ENCODE assay signal across 9 mouse cellular contexts in the genomic region with DNA sequence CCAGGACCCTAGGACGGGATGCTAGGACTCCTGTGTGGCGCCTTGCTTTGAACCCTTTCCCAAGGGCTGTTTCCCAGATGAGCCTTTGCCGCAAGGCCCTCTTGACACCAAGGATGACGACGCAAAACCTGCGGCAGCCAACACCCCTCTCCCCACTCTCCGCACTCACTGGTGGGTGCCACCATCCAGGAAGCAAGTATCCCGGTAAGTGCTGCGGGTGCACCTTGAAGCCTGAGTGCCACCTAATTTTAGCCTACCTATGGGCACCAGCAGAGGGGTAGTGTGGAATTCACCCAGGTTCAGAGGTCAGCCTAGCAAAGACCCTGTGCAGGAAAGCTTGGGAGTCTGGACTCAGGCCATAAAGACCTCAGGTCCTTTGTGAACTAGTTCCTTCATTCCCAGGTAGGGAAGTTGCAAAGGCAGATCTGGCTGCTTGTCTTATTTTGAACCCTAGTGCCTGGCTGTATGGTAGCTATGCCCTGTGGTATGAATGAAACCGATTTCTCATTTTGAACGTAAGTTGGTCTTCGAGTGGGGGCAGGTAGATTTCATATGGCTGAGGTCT. TPM values are rescaled to one million over a fixed set of nuclear protein-coding genes. Genes with fewer than 3 reads are reported as not detected.
DNase-seq lines count a peak whose midpoint lies in the region; ATAC-seq and TF ChIP-seq lines count a peak whose summit lies in the region.
"Had no signal": no experiment of that assay in that cellular context is flagged by ENCODE, and none has a peak within 500 bp of the region (broad histone marks: within the 10 kb centered on the region; RNA-seq: fewer than 3 reads in every experiment).

No protein-coding gene starts in this region.

- H3K4me3 ChIP-seq in liver, embryonic 11.5 days (ENCODE audit: low read depth, low read length): peak overlapping the region; percentile 43
- H3K4me3 ChIP-seq in embryonic facial prominence, embryonic 13.5 days: peak overlapping the region; percentile 40
- peak overlapping the region; percentile 42 for H3K4me3 ChIP-seq in limb, embryonic 12.5 days (replicated peaks)
- peak overlapping the region; percentile 58 for H3K4me3 ChIP-seq in olfactory bulb, adult 2 months (ENCODE audit: insufficient read depth, low read depth, low read length)

- WGBS in liver, embryonic 11.5 days: 27% methylated on average over 12 of the region's 12 CpGs
- WGBS in embryonic facial prominence, embryonic 13.5 days: 29% methylated on average over 12 of the region's 12 CpGs
- WGBS in limb, embryonic 12.5 days: 25% methylated on average over 12 of the region's 12 CpGs
- WGBS in olfactory bulb, adult 2 months: 18% methylated on average over 12 of the region's 12 CpGs

- ATAC-seq in liver, embryonic 11.5 days (replicated peaks; ENCODE audit: low FRiP score): peak; percentile 22; the same call in 1 of the 2 replicates
- no peak for ATAC-seq in embryonic facial prominence, embryonic 13.5 days (ENCODE audit: insufficient number of reproducible peaks, insufficient read depth, low FRiP score, low TSS enrichment, low read depth)
- no peak for ATAC-seq in limb, embryonic 12.5 days (ENCODE audit: insufficient number of reproducible peaks, insufficient read depth, low FRiP score, low TSS enrichment, low read depth)

- H3K9me3 ChIP-seq in liver, embryonic 11.5 days (ENCODE audit: control insufficient read depth, low read length): no peaks in the 10 kb centered on the region
- H3K9me3 ChIP-seq in embryonic facial prominence, embryonic 13.5 days: no peaks in the 10 kb centered on the region
- no peaks in the 10 kb centered on the region for H3K9me3 ChIP-seq in limb, embryonic 12.5 days

- H3K36me3 ChIP-seq in liver, embryonic 11.5 days (ENCODE audit: control insufficient read depth, insufficient read depth, low read length): no peaks in the 10 kb centered on the region
- H3K36me3 ChIP-seq in embryonic facial prominence, embryonic 13.5 days: no peaks in the 10 kb centered on the region
- no peaks in the 10 kb centered on the region for H3K36me3 ChIP-seq in limb, embryonic 12.5 days

- H3K9ac ChIP-seq in liver, embryonic 11.5 days (ENCODE audit: low read depth, low read length): no peak overlapping the region
- no peak overlapping the region; the same call in 1 of the 2 replicates for H3K9ac ChIP-seq in embryonic facial prominence, embryonic 13.5 days
- H3K9ac ChIP-seq in limb, embryonic 12.5 days (replicated peaks): no peak overlapping the region

- peak overlapping the region; percentile 67 for H3K4me2 ChIP-seq in liver, embryonic 11.5 days
- H3K4me2 ChIP-seq in embryonic facial prominence, embryonic 13.5 days: peak overlapping the region; percentile 69
- peak overlapping the region; percentile 73 for H3K4me2 ChIP-seq in limb, embryonic 12.5 days

- TF ChIP-seq CTCF in olfactory bulb, adult 2 months (IDR thresholded peaks at IDR 0.05; ENCODE audit: insufficient read depth, low read depth, low read length): no peak

- peaks cover 26% of the 10 kb centered on the region for H3K27me3 ChIP-seq in liver, embryonic 11.5 days (replicated peaks; ENCODE audit: control insufficient read depth, insufficient read depth, low read length)
- peaks cover 39% of the 10 kb centered on the region for H3K27me3 ChIP-seq in embryonic facial prominence, embryonic 13.5 days
- peaks cover 42% of the 10 kb centered on the region for H3K27me3 ChIP-seq in limb, embryonic 12.5 days

- DNase-seq in liver, embryonic 11.5 days (ENCODE audit: low spot score): no peak
- no peak for DNase-seq in liver
- no peak for DNase-seq in frontal cortex, postnatal 14 days (ENCODE audit: low spot score in 2 of 2)
- no peak for DNase-seq in spleen, postnatal 10 days (ENCODE audit: low spot score in 2 of 2)
- DNase-seq in adrenal gland, postnatal 25 days: no peak
- DNase-seq: gastrocnemius, postnatal 25 days had no signal

- peaks cover 9% of the 10 kb centered on the region for H3K4me1 ChIP-seq in liver, embryonic 11.5 days (replicated peaks; ENCODE audit: control insufficient read depth, insufficient read depth, low read length)
- peaks cover 9% of the 10 kb centered on the region for H3K4me1 ChIP-seq in embryonic facial prominence, embryonic 13.5 days
- peaks cover 10% of the 10 kb centered on the region for H3K4me1 ChIP-seq in limb, embryonic 12.5 days (replicated peaks)
- H3K4me1 ChIP-seq in olfactory bulb, adult 2 months (ENCODE audit: control insufficient read depth, insufficient read depth, low read length): peaks cover 16% of the 10 kb centered on the region

- no peak overlapping the region for H3K27ac ChIP-seq in liver, embryonic 11.5 days (ENCODE audit: low read depth, low read length)
- no peak overlapping the region for H3K27ac ChIP-seq in embryonic facial prominence, embryonic 13.5 days
- H3K27ac ChIP-seq in limb, embryonic 12.5 days: no peak overlapping the region
- peak overlapping the region; percentile 78 for H3K27ac ChIP-seq in olfactory bulb, adult 2 months (ENCODE audit: insufficient read depth, low read depth, low read length)

- TF ChIP-seq POLR2A in olfactory bulb, adult 2 months (IDR thresholded peaks at IDR 0.05; ENCODE audit: insufficient read depth, low read depth, low read length): no peak

RNA-seq across cellular contexts. Expression of a gene that starts 0.8 kb away (rescaled TPM):
- 2.4 and 3.9 TPM in 2 replicates for polyA plus RNA-seq in liver, embryonic 11.5 days (2014; fragmentation: Nextera tagmentation; extraction: Ambion mirVana)
- polyA plus RNA-seq in embryonic facial prominence, embryonic 13.5 days (2015; fragmentation: Nextera tagmentation; extraction: Ambion mirVana): 9.8 and 13.1 TPM in 2 replicates
- 6.3 and 7.7 TPM in 2 replicates for polyA plus RNA-seq in limb, embryonic 12.5 days (2016; fragmentation: Nextera tagmentation; extraction: Ambion mirVana)
- 293 and 768 TPM in 2 replicates for polyA plus RNA-seq in olfactory bulb, adult 2 months (2012; ENCODE audit: insufficient read depth, insufficient read length, low replicate concordance, missing spikeins)
- total RNA-seq in adrenal gland, postnatal 25 days (2021): 5.3 and 8.6 TPM in 2 replicates

RNA-seq across cellular contexts. Expression of a gene that starts 33.4 kb away (rescaled TPM):
- polyA plus RNA-seq in liver, embryonic 11.5 days (2014; fragmentation: Nextera tagmentation; extraction: Ambion mirVana): 11.6 and 14.3 TPM in 2 replicates
- 19.1 and 21.6 TPM in 2 replicates for polyA plus RNA-seq in embryonic facial prominence, embryonic 13.5 days (2015; fragmentation: Nextera tagmentation; extraction: Ambion mirVana)
- 17.3 and 19.7 TPM in 2 replicates for polyA plus RNA-seq in limb, embryonic 12.5 days (2016; fragmentation: Nextera tagmentation; extraction: Ambion mirVana)
- not detected in 2 replicates for polyA plus RNA-seq in olfactory bulb, adult 2 months (2012; ENCODE audit: insufficient read depth, insufficient read length, low replicate concordance, missing spikeins)
- 68.9 and 72.1 TPM in 2 replicates for total RNA-seq in adrenal gland, postnatal 25 days (2021)

Comparison
In these comparisons a context has a peak if more than half of its experiments do, and no peak if none do; other contexts are left out.
1. RNA of a gene that starts 0.8 kb away (polyA plus RNA-seq): 293 to 768 TPM in olfactory bulb, adult 2 months; 9.8 to 13.1 TPM in embryonic facial prominence, embryonic 13.5 days, 6.3 to 7.7 TPM in limb, embryonic 12.5 days and 2.4 to 3.9 TPM in liver, embryonic 11.5 days; every median in the first group is over 10 times any median in the second.
2. Peak in every context shown above with its lines, with median percentiles within 50 percentile points of each other: H3K4me2 ChIP-seq and H3K4me3 ChIP-seq.